Mouse (Mus musculus): ENCODE measurements around the gene Vmn2r-ps130.
"Not testable (repeated sequence)": the region's sequence is repeated elsewhere in the genome, so short reads cannot be mapped to it uniquely, and the experiment has no call there.

Vmn2r-ps130 gene

GRCm38 (mm10) chr17:23060866-23061265, at the start of gene Vmn2r-ps130:
TSS of gene Vmn2r-ps130 (plus strand) at chr17:23061166.
- in situ Hi-C loops (cut with MseI, MboI) = not testable (repeated sequence)
